Mouse (Mus musculus) erythroblast, adult 5-6 weeks (primary cell): Measurements from ENCODE around the gene Zbtb41. TPM values are rescaled to one million over a fixed set of nuclear protein-coding genes. Genes with fewer than 3 reads are reported as not detected.

Source experiments
- ATAC-seq: replicated peaks from 2 replicates; pipeline ENCODE4 v1.8.0; 2016; ENCODE audit warnings: moderate number of reproducible peaks, mild to moderate bottlenecking, moderate TSS enrichment, inconsistent platforms; ENCODE audit not compliant: poor library complexity, low FRiP score, severe bottlenecking
- total RNA-seq, 2 experiments: library from RNA; stranded (forward) in 1 of 2; stranded (reverse) in 1 of 2; fragments of 150-400 nt in 1 of 2; fragments of 200-764, 138-1000 nt in 1 of 2; gene quantifications; 2 replicates each; pipeline versions ENCODE4 v1.2.3 to v1.2.4; 2015 to 2017; ENCODE audit warnings: low replicate concordance in 2 of 2

The Zbtb41 gene
- total RNA-seq, 2 experiments from 2014 or later = 2.6 to 5.8 TPM

- no peak for ATAC-seq
Observed at GRCm38 (mm10) chr1:139460807-139461206, 38.7 kb downstream of the Zbtb41 start.

- peak; percentile 64; the same call in 1 of the 2 replicates for ATAC-seq
Observed at GRCm38 (mm10) chr1:139465936-139466335, 43.8 kb downstream of the Zbtb41 start.

- ATAC-seq = no peak
Observed at GRCm38 (mm10) chr1:139478898-139479297, 56.8 kb downstream of the Zbtb41 start.

- ATAC-seq = no peak
Observed at GRCm38 (mm10) chr1:139480246-139480645, 58.2 kb downstream of the Zbtb41 start.

- no peak for ATAC-seq
Observed at GRCm38 (mm10) chr1:139481146-139481545, 59.1 kb downstream of the Zbtb41 start.

- ATAC-seq = no peak
Observed at GRCm38 (mm10) chr1:139494630-139495029, 72.5 kb downstream of the Zbtb41 start.

GRCm38 (mm10) chr1:139495408-139495807 is 73.3 kb downstream of the Zbtb41 start:
- ATAC-seq = no peak

- no peak for ATAC-seq
Observed at GRCm38 (mm10) chr1:139496212-139496611, 74.1 kb downstream of the Zbtb41 start.

GRCm38 (mm10) chr1:139499751-139500150 is 77.7 kb downstream of the Zbtb41 start:
- ATAC-seq = no peak

- no peak for ATAC-seq
Observed at GRCm38 (mm10) chr1:139501258-139501752, 79.2 kb downstream of the Zbtb41 start, which contains the start of gene F13b. F13b (plus strand) TSS chr1:139501702.

Other genes starting within 250 kb of the Zbtb41 start
- gene Crb1, start 45.2 kb upstream of the Zbtb41 start, total RNA-seq (2015; ENCODE audit: low replicate concordance) = 0.84 TPM in 1 of 2 replicates, not detected in the other
- not detected in 2 replicates for gene Crb1, start 45.2 kb upstream of the Zbtb41 start, total RNA-seq (2017; ENCODE audit: low replicate concordance)
- gene Aspm, start 32.5 kb downstream of the Zbtb41 start, total RNA-seq (2015; ENCODE audit: low replicate concordance) = 15.7 and 21.5 TPM in 2 replicates
- gene Aspm, start 32.5 kb downstream of the Zbtb41 start, total RNA-seq (2017; ENCODE audit: low replicate concordance) = 22.0 and 26.1 TPM in 2 replicates
- gene F13b, start 79.4 kb downstream of the Zbtb41 start, total RNA-seq (2015; ENCODE audit: low replicate concordance) = not detected in 2 replicates
- not detected in 2 replicates for gene F13b, start 79.4 kb downstream of the Zbtb41 start, total RNA-seq (2017; ENCODE audit: low replicate concordance)
- not detected in 2 replicates for gene Cfhr1, start 138.0 kb downstream of the Zbtb41 start, total RNA-seq (2015; ENCODE audit: low replicate concordance)
- gene Cfhr1, start 138.0 kb downstream of the Zbtb41 start, total RNA-seq (2017; ENCODE audit: low replicate concordance) = not detected in 2 replicates